Mouse (Mus musculus) cerebellum, adult 8-10 months (tissue): ENCODE data around the gene Atxn2l.

Experiments
- DNase-seq: peaks from one replicate; pipeline ENCODE4 v3.0.0; 2022

Atxn2l gene

DNA sequence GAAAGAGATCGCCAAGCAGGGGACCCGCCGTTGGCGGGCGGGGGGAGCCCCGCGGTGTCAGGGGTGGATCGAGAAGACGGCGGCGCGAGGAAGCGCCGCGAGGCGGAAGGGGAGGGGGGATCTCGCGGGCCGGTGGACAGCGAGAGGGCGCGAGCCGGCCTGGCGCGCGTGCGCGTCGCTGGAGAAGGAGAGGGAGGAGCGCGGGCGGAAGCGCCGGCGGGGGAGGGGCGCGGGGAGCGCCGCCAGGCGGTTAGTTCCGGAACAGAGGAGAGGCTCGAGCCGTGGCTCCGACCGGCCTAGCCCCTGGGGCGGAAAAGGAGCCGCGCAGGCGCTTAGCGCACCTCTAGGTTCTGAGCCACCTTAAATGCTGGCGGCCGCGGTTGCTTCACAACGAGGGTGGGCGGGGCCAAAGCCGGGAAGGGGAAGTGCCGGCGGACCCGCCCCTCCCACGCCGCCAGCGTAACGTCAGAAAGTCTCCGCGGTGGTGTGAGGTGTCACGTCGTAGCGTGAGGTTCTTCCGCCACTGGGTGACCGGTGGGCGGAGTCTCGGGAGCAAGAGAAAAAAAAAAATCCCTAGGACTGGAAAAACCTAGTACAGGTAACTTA is at the start of gene Atxn2l:
TSS of gene Atxn2l (minus strand) at position 165 of the 606 bp plus-strand sequence.
- peak; percentile 99 for DNase-seq

DNA sequence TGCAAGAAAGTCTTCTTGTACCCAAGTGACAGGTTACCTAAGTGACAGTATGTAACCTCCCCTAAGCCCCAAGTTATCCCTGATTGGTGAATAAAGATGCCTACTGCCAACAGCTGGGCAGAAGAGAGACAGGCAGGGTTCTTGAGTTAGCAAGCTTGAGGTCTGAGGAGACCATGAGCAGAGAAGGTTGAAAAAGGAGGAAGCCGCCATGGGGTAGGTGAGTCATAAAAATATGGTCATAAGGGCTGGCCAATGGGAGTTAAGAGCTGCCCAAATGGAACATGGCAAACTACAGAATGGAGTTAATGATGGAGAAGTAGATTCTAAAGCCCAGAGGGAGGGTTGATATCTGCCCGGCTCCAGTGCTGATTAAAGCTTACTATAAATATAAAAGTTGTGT is 42.4 kb upstream of the Atxn2l start:
- DNase-seq, result no peak

DNA sequence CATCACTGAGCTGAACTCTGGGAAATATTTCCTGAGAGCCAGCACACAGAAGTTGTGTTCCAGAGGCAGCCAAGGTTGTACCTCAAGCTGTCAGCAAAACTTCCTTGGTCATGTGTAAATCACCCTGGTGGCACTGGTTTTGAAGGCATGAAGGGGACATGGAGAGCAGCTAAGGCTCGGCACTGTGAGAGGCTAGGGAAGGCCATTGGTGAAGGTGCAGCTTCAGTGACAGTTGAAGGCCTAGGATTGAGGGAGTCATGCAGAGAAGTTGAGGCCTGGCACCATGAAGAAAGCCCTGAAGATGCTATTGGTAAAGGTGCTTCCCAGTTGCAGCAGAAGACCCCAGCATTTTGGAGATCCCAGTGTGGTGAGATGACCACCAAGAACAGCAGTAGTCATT is 38.4 kb upstream of the Atxn2l start:
- DNase-seq, result no peak

GRCm38 (mm10) chr7:126537820-126538585 is 34.8 kb upstream of the Atxn2l start:
- no peak for DNase-seq

DNA sequence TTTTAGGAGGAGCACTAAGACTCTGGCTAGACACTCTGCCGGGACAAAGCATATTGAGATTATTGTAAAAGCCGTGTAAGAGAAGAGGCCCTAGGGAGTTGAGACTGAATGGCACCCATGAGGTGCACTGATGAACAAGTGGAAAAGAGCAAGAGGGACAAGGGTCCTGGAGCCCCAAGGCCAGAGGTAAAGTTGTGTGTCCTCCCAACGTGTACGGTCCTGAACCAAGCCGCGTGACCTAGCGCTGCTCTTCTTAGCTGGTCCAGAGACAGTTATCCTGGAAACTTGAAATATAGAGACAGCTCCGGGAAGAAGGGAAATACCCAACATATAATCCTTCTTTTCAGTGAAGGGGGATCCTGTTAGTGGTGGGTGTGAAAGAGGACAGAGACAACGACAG is 33.2 kb upstream of the Atxn2l start:
- no peak for DNase-seq

DNA sequence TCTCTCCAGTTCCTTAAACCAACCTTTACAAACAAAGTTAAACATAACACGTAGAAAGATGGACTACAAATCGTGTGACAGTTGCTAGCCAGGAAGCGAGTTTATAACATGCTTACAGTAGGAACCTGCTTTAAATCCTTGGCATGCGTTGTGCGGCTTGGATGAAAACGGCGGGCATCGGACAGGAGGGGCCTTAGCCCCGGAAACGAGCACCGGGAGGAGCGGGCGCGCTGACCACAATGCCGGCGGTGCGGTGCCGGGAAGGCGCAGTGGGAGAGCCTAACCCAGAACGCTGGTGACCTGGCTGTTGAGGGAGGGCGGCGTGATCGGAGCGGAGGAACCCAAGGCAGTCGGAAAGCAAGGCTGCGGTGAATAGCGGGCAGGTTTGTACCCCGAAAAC is 32.5 kb upstream of the Atxn2l start:
- DNase-seq, result no peak

DNA sequence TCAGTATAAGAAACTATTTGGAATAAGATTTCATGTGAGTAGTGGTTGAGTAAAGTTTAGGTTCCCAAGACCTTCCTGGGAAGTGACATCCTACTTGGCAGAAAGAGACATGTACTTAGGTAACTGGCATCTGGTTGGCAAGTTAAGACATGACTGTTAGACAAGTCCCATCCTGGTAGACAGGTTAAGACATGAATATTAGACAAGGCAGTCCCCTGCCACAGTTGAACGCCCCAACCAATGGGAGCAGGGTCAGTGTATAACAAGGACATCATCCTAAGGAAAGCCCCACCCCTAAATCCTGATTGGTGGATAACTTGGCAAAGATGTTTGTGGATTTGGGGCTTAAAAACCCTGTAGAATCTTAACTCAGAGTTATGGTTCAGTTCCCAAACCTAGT is 30.2 kb upstream of the Atxn2l start:
- DNase-seq, result no peak

DNA sequence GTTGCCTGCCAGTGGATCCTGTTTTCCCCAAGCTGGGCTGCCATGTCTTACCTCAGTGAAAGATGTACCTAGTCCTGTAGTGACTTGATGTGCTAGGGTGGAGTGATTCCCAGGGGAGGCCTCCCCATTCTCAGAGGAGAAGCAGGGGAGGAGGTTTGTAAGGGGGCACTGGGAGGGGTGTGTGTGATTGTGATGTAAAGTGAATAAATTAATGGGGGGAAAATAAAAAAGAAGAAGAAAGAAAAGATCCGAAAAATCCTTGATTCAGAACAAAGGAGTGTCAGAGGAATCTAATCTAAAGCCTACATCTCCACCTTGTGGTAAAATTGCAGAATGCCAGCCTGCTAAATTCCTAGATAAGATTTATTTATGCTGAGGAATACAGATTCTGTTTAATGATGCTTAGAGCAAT is 24.9 kb upstream of the Atxn2l start:
- DNase-seq, result peak; percentile 26

- no peak for DNase-seq
Measured at GRCm38 (mm10) chr7:126523316-126523715, 20.1 kb upstream of the Atxn2l start.

DNA sequence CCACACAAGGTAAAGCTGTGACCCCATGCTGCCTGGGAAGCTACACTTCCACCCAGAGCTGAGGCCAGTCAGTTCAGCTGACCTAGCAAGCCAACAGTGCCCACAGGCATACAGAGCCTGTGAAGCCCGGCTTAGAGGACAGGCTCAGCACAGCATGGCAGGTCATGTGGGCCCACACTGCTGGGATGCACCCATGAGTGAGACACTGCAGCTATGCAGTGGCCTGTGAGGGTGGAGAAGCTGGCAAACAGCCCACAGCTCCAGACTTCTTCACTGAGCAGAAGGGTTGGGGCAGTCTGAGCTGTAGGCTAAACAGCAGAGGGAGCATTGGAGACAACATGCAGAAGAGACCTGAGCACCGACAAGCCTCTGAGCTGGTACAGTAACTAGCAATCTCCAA is 16.3 kb upstream of the Atxn2l start:
- no peak for DNase-seq

GRCm38 (mm10) chr7:126518261-126518941 is 15.2 kb upstream of the Atxn2l start:
- DNase-seq, result no peak

- no peak for DNase-seq
Measured at GRCm38 (mm10) chr7:126511287-126511686, 8.1 kb upstream of the Atxn2l start.

DNA sequence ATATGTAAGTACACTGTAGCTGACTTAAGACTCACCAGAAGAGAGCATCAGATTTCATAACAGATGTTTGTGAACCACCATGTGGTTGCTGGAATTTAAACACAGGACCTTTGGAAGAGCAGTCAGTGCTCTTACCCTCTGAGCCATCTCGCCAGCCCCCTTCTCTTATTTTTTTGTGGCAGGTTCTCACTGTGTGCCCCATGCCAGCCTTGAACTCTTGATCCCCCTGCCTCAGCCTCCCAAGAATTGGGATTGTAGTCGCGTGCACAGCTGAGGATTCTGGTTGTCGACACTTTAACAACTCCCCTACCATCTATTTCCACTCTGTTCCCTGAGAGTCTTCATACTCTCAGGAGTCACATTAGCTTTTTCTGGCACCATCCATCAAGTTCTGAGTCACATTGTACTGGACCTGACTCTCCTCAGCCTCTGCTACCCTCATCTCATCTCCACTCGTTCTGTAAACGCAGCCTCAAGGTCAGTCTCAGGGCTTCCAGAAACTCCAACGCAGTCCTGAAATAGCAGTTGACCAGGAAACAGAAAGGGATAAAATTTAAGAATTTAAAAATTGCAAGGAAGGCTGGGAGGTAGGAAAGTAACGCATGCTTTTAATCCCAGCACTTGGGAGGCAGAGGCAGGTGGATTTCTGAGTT is 4.0 kb upstream of the Atxn2l start:
- DNase-seq, result no peak

GRCm38 (mm10) chr7:126504913-126505312 is 1.7 kb upstream of the Atxn2l start:
- DNase-seq, result peak; percentile 33

DNA sequence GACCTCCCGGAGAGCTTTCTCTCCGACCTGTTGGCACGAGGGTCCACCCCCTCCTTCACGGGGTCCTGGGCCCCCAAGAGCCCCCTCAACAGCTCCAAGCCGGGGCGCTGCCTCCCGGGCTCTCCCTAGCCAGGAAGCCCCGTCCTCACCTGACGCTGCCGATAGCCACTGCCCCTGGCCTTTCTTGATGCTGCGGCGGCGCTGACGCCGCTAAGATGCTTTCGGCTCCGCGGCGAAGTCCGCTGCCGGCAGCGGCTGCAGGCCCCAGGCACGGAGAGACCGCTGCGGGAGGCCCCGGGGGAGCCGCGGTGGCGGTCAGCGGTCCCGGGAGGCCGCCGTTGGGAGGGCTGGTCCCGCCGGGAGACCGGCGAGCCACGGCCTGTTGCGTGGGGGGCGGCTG is 486 bp downstream of the Atxn2l start:
- DNase-seq, result no peak

GRCm38 (mm10) chr7:126502023-126502741 is 1.1 kb downstream of the Atxn2l start:
- DNase-seq, result peak; percentile 94

GRCm38 (mm10) chr7:126501684-126502022 is 1.6 kb downstream of the Atxn2l start:
- no peak for DNase-seq

DNA sequence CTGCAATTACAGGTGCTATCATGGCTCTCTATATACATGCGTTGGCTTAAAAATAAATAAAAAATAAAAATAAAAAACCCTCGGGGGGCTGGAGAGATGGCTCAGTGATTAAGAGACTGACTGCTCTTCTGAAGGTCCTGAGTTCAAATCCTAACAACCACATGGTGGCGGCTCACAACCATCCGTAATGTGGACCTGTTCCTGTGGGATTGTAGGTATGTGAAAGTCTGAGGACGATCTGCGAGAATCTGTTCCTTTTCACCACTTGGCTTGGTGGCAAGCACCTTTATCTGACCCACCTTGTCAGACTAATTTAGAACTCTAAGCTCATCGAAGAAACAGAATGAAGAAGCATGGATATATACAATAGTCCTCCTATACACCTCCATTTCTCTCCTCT is 3.8 kb downstream of the Atxn2l start:
- no peak for DNase-seq

- DNase-seq, result no peak
Measured at GRCm38 (mm10) chr7:126497966-126498365, 5.3 kb downstream of the Atxn2l start.

- no peak for DNase-seq
Measured at GRCm38 (mm10) chr7:126496475-126496874, 6.8 kb downstream of the Atxn2l start.

DNA sequence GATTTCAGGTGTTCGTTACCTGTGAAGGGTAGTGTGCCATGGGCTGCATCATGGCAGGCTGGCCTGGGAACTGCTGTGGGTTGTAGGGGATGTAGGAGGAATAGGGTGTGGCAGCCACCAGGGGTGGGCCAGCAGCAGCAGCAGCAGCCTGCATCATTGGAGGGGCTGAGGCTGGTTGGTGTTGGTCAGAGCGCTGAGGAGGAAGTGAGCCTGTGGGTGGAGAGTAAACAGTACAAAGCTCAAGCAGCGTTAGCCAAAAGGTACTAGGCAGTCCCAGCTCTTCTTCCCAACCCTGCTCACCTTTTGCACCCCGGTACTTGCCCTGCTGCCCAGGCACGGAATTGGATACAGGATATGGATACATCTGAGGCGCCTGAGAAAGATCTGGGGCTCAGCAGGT is 9.1 kb downstream of the Atxn2l start:
- no peak for DNase-seq

DNA sequence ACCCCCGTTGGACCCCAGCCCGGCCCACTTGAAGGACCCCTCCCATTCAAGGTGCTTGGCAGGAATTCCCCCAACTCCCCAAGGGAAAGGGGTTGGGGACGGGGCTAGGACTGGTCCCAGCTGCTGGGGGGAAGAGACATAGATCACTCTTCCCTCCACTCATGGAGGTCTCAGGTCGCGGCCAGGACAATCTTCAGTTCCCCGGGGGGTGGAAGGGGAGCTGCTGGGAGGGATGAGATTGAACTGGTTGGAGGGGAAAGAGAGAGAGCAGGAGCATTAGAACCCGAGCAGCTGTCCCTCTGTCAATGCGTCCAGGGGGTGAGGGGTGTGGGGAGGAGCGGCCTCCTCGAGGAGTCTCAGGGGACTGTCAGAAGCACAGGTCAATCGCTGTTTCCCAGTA is 11.3 kb downstream of the Atxn2l start:
- no peak for DNase-seq

GRCm38 (mm10) chr7:126491005-126491404 is 12.2 kb downstream of the Atxn2l start:
- DNase-seq, result no peak
